Mouse (Mus musculus) MEL (cell line): ENCODE measurements around the gene Them5.

ENCODE experiments used
- CTCF ChIP-seq, 3 experiments: IDR thresholded peaks in 2 of 3; conservative IDR thresholded peaks in 1 of 3; 2 replicates each; pipeline ENCODE4 v1.5.1; 2011 to 2012; ENCODE audit warnings: low read length in 3 of 3, low read depth in 2 of 3, mild to moderate bottlenecking in 2 of 3, improper control_type of control experiment in 1 of 3, inconsistent platforms in 1 of 3, mixed read lengths in 1 of 3, moderate library complexity in 1 of 3; ENCODE audit not compliant: control insufficient read depth in 1 of 3, insufficient read depth in 1 of 3, poor library complexity in 1 of 3, severe bottlenecking in 1 of 3
- ELF1 ChIP-seq: IDR thresholded peaks from 2 replicates; pipeline ENCODE4 v1.6.1; 2014; ENCODE audit warnings: low read depth, mild to moderate bottlenecking, inconsistent platforms, low read length, improper control_type of control experiment, moderate library complexity
- EP300 ChIP-seq, 2 experiments: IDR thresholded peaks; 2 replicates each; pipeline ENCODE4 v1.6.1; 2011; ENCODE audit warnings: improper control_type of control experiment in 2 of 2, low read length in 2 of 2, low read depth in 1 of 2, mild to moderate bottlenecking in 1 of 2
- JUND ChIP-seq: IDR thresholded peaks from 2 replicates; pipeline ENCODE4 v1.6.1; 2011; ENCODE audit warnings: low read depth, mild to moderate bottlenecking, improper control_type of control experiment, low read length
- MAFK ChIP-seq: IDR thresholded peaks from 2 replicates; pipeline ENCODE4 v1.6.1; 2011; ENCODE audit warnings: low read depth, mild to moderate bottlenecking, low read length, improper control_type of control experiment, borderline replicate concordance
- POLR2A ChIP-seq, 2 experiments: IDR thresholded peaks; 2 replicates each; pipeline ENCODE4 v1.6.1; 2011 to 2012; ENCODE audit warnings: low read length in 2 of 2, mild to moderate bottlenecking in 2 of 2, control low read depth in 1 of 2, improper control_type of control experiment in 1 of 2, low read depth in 1 of 2, moderate library complexity in 1 of 2; ENCODE audit not compliant: control insufficient read depth in 1 of 2, insufficient read depth in 1 of 2, poor library complexity in 1 of 2
- USF1 ChIP-seq: IDR thresholded peaks from 2 replicates; pipeline ENCODE4 v1.6.1; 2014; ENCODE audit warnings: low read depth, mild to moderate bottlenecking, inconsistent platforms, low read length, improper control_type of control experiment, moderate library complexity

DNA sequence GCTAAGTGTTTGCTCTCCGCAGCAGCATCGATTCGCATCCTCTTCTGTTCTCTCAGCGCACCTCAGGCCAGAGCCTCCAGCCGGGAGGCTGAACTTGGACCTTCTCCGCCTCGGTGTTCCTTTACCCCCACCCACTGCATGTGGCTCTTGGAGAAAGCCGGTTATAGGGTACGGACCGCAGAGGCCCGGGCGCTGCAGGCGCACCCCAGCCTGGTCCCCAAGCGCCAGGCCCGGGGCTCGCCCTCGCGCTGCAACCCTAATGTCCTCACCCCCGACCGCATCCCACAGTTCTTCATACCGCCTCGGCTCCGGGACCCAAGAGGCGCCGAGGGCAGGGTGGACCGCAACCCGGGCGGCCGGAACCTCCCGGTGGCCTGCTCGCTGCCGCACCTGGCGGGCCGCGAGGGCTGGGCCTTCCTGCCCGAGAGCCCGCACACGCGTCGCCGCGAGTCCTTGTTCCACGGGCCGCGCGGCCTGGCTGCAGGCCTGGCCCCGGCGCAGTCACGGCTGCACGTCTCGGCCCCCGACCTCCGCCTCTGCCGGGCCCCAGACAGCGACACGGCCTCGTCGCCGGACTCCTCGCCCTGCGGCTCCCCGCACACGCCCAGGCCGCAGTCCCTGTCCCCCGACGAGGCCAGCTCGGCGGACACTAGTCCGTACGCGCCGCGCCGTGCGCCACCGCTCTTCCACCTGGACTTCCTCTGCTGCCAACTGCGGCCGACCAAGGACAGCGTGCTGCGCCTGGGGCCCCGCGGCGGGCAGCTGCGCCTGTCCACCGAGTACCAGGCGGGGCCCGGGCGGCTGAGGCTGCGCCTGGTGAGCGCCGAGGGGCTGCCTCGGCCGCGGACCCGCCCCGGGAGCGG, 21.6 kb downstream of the Them5 start:
- TF ChIP-seq USF1 (no peak), POLR2A (IDR thresholded peaks at IDR 0.05; ENCODE audit: control insufficient read depth in 1 of 2, insufficient read depth in 1 of 2, low read depth in 1 of 2, low read length in 2 of 2, poor library complexity in 1 of 2) (no peak), MAFK (no peak), EP300 (IDR thresholded peaks at IDR 0.05; ENCODE audit: low read depth in 1 of 2, low read length in 2 of 2) (no peak), JUND (no peak), ELF1 (no peak), CTCF (IDR thresholded peaks at IDR 0.05 in 2 of 3, conservative IDR thresholded peaks at IDR 0.05 in 1 of 3; ENCODE audit: control insufficient read depth in 1 of 3, insufficient read depth in 1 of 3, low read depth in 2 of 3, low read length in 3 of 3, poor library complexity in 1 of 3, severe bottlenecking in 1 of 3) (no peak)
